Mouse (Mus musculus): ENCODE results near the gene Adap1.

Gene Adap1

GRCm38 (mm10) chr5:139320424-139320823 is 5.0 kb downstream of the Adap1 start:
- no peak for DNase-seq

GRCm38 (mm10) chr5:139317751-139318504 is 7.5 kb downstream of the Adap1 start:
- DNase-seq: no peak

DNA sequence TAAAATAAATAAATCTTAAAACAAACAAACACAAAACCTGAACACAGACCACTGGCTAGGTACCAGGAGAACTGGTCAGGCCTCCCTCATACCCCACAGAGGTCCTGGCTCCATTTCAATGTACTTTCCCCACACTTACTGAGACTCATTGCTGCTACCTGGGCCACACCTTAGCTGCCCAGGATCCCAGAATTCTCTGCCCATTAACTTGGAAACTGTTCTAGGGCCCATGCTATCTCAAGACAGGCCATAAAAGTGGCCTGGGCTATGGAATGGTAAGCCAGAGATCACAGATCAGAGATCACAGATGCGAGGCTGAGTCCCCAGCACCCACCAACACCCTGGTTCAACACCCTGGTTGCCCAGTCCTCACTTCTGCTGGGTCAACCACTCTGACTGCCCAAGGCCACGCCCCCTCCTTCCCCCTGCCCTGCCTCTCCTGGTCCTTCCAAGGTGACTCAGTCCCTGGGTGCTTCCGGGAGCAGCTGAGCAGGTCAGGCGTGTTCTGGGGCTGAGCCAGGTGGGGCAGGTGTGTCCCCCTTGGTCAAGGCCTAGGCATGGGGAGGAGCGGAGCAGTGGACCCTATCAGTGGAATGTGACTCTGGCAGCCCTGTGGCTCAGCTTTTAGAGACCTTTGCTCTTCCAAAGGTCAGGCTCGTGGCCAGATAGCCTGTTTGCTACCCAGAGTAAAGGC is 8.3 kb downstream of the Adap1 start:
- DNase-seq: no peak

DNA sequence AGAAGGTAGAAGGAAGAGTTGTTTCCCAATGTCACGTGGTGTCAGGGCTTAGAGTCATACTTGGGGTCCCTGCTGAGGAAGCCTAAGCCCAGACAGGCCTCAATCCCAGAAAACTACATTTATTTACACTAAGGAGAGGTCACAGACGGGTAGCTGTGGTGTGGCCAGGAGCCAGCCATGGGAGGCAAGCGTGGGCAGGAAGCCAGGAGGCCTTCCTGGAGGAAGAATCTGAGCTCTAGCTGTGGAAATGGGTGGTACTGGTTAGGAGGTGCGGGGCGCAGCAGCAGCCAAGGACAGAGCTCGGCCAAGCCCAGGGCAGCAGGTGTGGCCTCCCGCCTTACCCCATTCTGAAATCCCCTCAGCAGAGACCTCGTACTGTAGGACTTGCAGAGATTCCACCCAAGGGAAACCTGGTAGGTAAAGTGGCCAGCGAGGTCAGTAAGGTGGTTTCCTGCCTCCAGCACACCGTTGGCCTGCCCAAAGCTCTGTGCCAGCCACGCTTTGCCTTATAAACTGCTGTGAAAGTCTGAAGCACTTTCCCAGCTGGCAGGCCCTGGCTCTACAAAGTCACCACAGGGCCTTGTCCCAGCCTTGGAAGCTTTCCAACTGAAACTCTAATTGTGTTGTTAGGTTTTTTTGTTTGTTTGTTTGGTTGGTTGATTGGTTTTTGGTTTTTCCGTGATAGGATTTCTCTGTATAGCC is 10.3 kb downstream of the Adap1 start:
- DNase-seq: no peak

DNA sequence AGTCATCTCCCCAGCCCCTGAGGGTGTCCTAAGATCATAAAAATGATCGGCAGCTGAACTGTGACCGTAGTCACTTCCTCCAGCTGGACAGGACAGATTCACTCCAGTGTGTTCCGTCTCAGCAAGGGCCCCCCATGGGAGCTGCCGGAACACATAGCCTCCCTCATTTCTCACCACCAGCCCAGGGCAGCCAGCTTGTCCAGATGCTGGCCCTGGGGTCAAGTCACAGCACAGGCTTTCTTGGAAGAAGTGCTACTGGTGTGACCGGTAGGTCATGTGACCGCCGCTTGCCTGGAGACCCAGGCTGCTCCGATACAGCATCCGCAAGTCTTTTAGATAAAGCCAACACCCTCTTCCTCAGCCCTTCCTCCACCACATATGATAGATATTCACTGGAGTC is 11.9 kb downstream of the Adap1 start:
- no peak for DNase-seq

GRCm38 (mm10) chr5:139311822-139312221 is 13.6 kb downstream of the Adap1 start:
- no peak for DNase-seq

GRCm38 (mm10) chr5:139310477-139310876 is 14.9 kb downstream of the Adap1 start:
- DNase-seq: no peak

GRCm38 (mm10) chr5:139309946-139310345 is 15.5 kb downstream of the Adap1 start:
- no peak for DNase-seq

DNA sequence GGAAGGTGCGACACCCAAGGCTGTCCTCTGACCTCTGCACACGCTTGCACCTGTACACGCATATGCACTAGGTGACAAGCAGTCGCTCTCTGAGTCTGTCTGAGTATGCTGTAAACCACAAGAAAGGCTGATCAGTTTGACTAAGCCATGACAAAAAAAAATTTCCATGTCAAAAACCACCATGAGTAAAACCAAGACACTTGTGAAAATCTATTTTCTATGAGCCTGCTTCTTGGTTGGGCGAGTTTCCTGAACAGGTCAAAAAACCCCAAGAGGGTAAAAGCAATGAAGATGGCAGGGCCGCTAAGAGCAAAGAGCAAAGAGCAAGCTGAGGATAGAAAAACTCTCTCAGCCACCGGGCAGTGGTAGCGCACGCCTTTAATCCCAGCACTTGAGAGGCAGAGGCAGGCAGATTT is 21.8 kb downstream of the Adap1 start:
- DNase-seq: no peak

GRCm38 (mm10) chr5:139302101-139302500 is 23.3 kb downstream of the Adap1 start:
- no peak for DNase-seq

GRCm38 (mm10) chr5:139297745-139298144 is 27.7 kb downstream of the Adap1 start:
- no peak for DNase-seq

DNA sequence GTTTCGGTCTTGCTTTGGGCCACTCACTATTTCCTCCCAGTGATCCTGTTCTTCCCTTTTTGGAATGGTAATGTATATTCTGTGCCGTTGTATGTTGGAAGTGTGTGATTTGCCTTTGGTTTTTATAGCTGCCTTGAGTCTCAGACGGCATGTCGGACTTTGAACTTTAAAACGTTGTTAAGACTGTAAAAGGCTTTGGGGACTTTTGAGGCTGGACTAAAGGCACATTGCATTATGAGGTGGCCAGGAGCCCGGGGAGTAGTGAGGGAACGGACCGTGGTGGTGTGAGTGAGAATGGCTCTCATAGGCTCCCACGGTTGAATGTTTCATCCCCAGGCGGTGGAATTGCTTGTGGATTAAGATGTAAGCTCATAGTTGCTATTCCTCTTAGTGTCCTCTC is 28.3 kb downstream of the Adap1 start:
- no peak for DNase-seq

DNA sequence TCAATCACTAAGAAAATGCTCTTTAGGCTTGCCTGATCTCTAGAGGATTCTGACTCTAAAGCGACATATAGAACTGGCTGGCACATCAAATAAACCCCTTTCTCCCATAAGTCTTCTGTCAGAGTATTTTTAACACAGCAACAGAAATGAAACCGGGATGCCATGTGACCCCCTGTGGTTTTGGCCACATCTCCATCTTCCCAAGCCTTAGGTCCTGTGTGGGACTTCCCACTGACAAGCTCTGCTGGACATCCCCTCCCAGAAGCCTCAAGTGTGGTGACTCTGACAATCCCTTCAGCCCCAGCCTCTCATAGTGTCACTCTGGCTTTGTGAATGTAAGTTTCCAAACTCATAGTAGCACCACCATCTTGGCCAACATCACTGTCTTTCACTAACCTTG is 31.3 kb downstream of the Adap1 start:
- no peak for DNase-seq

GRCm38 (mm10) chr5:139291811-139292560 is 33.4 kb downstream of the Adap1 start:
- DNase-seq: no peak

DNA sequence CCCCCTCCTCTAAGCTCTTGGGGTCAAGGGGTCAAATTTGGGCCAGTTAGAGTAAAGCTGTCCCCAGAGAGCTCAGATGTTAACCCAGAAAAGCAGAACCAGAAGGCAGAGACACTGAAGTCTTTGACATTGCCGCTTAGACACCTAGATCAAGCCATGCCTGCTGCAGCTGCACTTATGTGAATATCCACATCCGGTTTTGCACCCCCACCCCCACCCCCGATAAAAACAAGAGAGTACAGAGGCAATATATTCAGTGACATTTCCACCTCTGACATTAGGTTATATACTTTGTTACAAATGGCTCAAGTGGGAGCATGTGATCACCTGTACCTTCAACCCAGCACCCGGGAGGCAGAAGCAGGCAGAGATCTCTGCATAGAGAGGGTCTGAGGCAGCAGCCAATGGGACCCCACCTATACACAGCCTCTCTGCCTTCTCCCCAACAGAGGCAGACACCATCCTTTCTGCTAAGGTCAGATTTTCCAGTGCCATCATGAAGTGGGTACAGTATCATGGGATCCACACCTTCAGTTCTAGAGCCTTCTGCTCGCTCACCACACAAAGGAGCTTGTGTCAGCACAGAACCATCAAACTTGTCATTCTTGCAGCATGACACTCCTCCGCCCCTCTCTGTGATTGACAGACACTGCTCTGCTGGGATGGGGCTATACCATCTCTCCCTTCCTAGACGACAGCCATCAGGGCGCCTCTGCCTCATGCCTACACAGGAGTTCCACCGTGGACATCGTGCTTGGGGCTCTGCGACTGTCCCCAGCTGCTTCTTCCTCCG is 34.8 kb downstream of the Adap1 start:
- no peak for DNase-seq

- no peak for DNase-seq
Measured at GRCm38 (mm10) chr5:139288591-139288990, 36.8 kb downstream of the Adap1 start.

DNA sequence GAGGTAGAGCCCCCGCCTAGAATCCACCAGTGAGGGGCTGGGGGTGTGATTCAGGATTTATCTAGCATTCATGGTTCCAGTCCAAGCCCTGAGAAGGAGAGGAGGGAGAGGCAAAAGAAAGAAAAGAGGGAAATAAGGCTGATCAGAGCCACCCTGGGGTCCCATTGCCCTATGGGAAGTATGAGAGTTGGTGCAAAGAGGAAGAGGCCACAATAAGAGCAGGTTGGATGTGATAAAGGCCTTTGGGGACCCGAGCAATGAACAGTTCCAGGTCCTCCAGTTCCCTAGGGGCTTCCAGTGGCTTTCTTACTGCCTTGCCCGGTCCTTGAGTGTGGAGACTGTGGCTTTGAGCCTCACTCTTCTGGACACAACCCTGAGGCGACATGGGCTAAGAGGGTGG is 37.6 kb downstream of the Adap1 start:
- DNase-seq: no peak

DNA sequence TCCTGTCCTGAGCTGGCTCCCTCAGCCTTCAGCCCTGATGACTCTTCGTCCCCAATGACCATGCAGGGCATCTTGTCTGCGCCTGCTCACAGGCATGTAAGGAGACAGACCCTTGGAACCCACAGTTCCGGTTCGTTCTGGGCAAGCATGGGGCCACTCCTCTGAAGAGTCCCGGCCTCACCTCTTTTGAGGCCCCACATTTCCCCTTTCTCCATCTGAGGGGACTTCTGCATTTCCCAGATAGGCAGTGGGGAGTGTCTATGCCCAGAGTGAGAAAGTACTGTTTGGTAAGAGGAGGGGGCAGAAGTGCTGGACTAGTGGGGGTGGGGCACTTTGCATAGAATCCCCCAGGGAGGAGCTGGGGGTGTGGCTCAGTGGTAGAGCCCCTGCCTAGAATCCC is 38.3 kb downstream of the Adap1 start:
- DNase-seq: no peak

DNA sequence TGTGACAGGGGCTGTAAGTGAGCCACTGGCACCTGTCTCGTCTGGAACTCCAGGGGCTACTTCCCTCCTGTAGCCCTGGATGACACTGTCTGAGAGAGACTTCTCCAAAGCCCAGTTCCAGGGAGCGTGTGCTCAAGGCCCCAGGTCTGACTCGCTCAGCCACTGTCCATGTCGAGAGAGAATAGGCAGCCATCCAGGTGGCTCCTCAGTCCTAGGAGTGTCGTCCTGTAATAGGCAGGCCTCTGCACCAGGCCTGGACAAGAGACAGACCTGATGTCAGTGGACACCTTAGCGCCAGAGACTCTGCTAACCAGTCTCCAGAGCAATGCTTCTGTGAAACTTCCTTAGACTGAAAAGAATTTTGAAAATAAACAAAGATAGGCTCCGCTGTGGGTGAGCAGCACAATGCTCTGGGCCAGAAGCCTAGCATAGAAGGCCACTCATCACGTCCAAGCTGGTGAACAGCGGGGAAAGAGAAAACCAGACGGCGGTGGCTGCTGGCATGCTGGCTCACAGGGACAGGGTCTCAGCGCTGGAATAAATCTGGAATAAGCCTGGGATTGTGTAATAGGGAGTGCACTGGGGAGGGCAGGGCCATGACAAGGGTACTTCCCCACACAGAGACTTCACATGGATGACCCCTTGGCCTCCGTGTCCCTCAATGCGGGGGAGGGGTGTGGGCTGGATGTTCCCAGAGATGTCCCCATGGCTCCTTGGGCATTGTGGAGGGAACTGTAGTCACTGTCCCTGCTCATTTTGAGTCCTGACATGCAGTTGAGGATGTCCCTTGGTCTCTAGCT is 39.1 kb downstream of the Adap1 start:
- DNase-seq: no peak

- no peak for DNase-seq
Measured at GRCm38 (mm10) chr5:139285383-139286067, 39.9 kb downstream of the Adap1 start.

Data from cerebellum, adult 8-10 months (tissue).